Mouse (Mus musculus) megakaryocyte, embryonic 14.5 days (primary cell): Measurements from ENCODE around the gene Lingo1.

Experiments used
- FLI1 ChIP-seq: IDR thresholded peaks from 2 replicates; pipeline ENCODE4 v1.6.1; 2012; ENCODE audit warnings: low read length, inconsistent platforms, mixed read lengths
- GATA1 ChIP-seq: IDR thresholded peaks from 3 replicates; pipeline ENCODE4 v1.6.1; 2012; ENCODE audit warnings: mixed read lengths, low read length, inconsistent platforms, borderline replicate concordance

GRCm38 (mm10) chr9:56662405-56662804 lies 133.9 kb downstream of the Lingo1 start:
- TF ChIP-seq GATA1 (no peak), FLI1 (no peak)
